In genomic region chr6:113852318-113852717, GRCm38 (mm10) we compare ENCODE assay signal across 9 mouse cellular contexts.
DNase-seq lines count a peak whose midpoint lies in the region; ATAC-seq lines count a peak whose summit lies in the region.
"Had no signal": no experiment of that assay in that cellular context is flagged by ENCODE, and none has a peak within 500 bp of the region (broad histone marks: within the 10 kb centered on the region; RNA-seq: fewer than 3 reads in every experiment).

No protein-coding gene starts in this region.

- no peaks in the 10 kb centered on the region for H3K4me1 ChIP-seq in heart, embryonic 10.5 days

- ATAC-seq in megakaryocyte-erythroid progenitor cell, adult 5-6 weeks (replicated peaks; ENCODE audit: low FRiP score, low TSS enrichment, poor library complexity, severe bottlenecking), result 0 out of 2 replicates have a peak, but pooled peaks have one; percentile 63

- 12% methylated on average over 3 of the region's 3 CpGs for WGBS in heart, embryonic 10.5 days

- H3K27ac ChIP-seq in heart, embryonic 10.5 days, result no peak overlapping the region
- H3K27ac ChIP-seq: macrophage had no signal

- DNase-seq in heart, adult 18-20 months, result peak; percentile 56 to 60
- DNase-seq in heart, adult 11 months, result no peak
- peak; percentile 88 for DNase-seq in 3T3-L1 (ENCODE audit: low read depth, low spot score)
- DNase-seq in c-Kit-positive CD71-negative TER-119-negative erythroid progenitor cells, embryonic 14.5 days (ENCODE audit: low read depth), result peak; percentile 53
- DNase-seq in heart, embryonic 10.5 days (ENCODE audit: low spot score), result peak; percentile 94
- DNase-seq in kidney, postnatal 14 days, result peak; percentile 85
- DNase-seq in T-cell, adult 2 months (ENCODE audit: low spot score), result no peak

- H3K9me3 ChIP-seq in heart, embryonic 10.5 days, result no peaks in the 10 kb centered on the region

- H3K4me3 ChIP-seq in heart, embryonic 10.5 days, result no peak overlapping the region

- no peaks in the 10 kb centered on the region for H3K36me3 ChIP-seq in heart, embryonic 10.5 days

- H3K27me3 ChIP-seq in heart, embryonic 10.5 days (ENCODE audit: insufficient read depth, poor library complexity, severe bottlenecking), result peaks cover 10% of the 10 kb centered on the region; the same call in 1 of the 2 replicates

Comparison
In these comparisons a context has a peak if more than half of its experiments do, and no peak if none do; other contexts are left out.
1. DNase-seq: peak in heart, adult 18-20 months (2 of 2), 3T3-L1 (single experiment), c-Kit-positive CD71-negative TER-119-negative erythroid progenitor cells, embryonic 14.5 days (single experiment), heart, embryonic 10.5 days (single experiment) and kidney, postnatal 14 days (single experiment); none in heart, adult 11 months (single experiment) and T-cell, adult 2 months (single experiment).